Mouse (Mus musculus) left cerebral cortex, adult 2 months (tissue): ENCODE results near the gene Cacnb1. TPM values are rescaled to one million over a fixed set of nuclear protein-coding genes. Genes with fewer than 3 reads are reported as not detected.

Experiments
- DNase-seq, 2 experiments: peaks; one replicate each; pipeline ENCODE4 v3.0.0; 2021 to 2022; ENCODE audit warnings: low spot score in 2 of 2, mixed read lengths in 1 of 2; ENCODE audit errors: extremely low spot score in 1 of 2
- H3K27ac ChIP-seq: fragments of 200-600 bp; 2 replicates; pipeline ENCODE4 v1.8.1; 2022
- H3K4me3 ChIP-seq: fragments of 200-600 bp; 2 replicates; pipeline ENCODE4 v1.8.1; 2022
- CTCF ChIP-seq: fragments of 200-600 bp; IDR thresholded peaks from 2 replicates; pipeline ENCODE4 v1.8.1; 2022; ENCODE audit warnings: antibody characterized with exemption, mild to moderate bottlenecking, moderate library complexity
- intact Hi-C: fragments of 180-260 bp; cut with DNase I; formaldehyde crosslinking; loops from one replicate; pipeline ENCODE4 v1.15.1; 2025
- total RNA-seq, 2 experiments: library from RNA; stranded (reverse); gene quantifications; 2 replicates each; pipeline ENCODE4 v1.2.3; 2021

Gene Cacnb1
- total RNA-seq, 2 experiments from 2014 or later = 150 to 170 TPM

DNA sequence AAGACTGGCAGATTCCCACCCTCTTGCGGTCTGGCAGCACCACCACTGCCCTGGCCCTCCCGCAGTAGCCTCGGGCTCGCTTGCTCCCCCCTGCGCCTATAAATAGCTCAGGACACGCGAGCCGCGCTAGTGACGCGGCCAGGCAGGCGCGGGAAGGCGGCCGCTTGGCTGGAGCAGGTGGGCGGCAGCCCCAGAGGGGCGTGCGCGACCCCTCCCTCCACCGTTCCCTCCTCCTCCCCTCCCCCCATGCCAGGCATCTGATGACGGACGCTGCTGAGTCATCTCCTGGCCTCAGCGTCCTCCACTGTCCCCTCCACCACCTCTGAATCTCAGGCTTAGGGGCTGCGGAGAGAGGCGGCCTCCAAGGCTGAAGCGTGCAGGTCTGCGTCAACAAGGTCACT, 13.1 kb upstream of the Cacnb1 start:
- no peak; the same call in 1 of the 2 replicates for TF ChIP-seq CTCF
- peak overlapping the region; percentile 44 for H3K4me3 ChIP-seq
- intact Hi-C loops = loop anchor here (10.0 kb wide), 1 partner anchor 109 kb away; no protein-coding TSS in a partner anchor
- peak overlapping the region; percentile 88 for H3K27ac ChIP-seq
- DNase-seq = peak in 1 of 2 experiments; percentile 69

DNA sequence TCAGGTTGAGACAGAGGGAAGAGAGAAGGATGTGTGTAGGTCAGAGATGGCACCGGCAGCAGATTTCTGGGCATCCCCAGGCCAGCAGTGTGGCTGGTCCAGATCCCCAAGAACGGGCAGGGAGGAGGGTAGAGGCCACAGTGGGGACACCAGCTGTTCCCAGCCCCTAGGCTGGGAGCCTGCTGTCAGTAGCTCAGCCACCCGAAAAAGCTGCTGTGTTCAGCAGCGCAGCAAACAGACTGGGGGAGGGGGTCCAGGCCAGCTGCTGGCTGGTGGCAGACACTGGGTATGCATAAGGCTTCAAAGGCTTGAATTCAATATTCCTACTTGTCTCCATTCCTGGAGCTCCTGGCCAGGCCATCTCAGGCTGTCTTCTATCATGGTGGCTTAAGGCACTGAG, 12.0 kb upstream of the Cacnb1 start:
- Histone ChIP-seq H3K4me3 (no peak overlapping the region), H3K27ac (peak overlapping the region; percentile 88)
- TF ChIP-seq CTCF = no peak
- intact Hi-C loops = loop anchor here (10.0 kb wide), 1 partner anchor 110 kb away; no protein-coding TSS in a partner anchor
- peak in 1 of 2 experiments; percentile 41 for DNase-seq

DNA sequence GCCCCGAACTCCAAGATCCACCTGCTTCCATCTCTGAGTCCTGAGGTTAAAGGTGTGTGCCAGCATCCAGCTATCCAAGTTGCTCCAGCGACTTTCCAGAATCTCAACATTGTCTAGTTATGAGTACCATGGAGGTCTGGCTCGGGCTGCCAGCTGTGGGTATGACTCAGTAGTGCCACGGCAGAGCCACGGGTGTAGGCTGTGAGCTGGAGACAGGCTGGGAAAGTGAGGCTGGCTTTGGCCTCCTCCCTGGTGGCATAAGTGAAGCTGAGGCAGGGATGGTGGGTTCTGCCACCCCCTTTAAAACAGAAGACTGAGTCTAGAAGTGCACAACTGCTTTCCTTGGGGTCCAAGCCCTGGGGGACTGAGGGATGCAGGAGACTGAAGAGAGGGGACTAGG, 11.2 kb upstream of the Cacnb1 start:
- DNase-seq = peak in 1 of 2 experiments; percentile 27
- Histone ChIP-seq H3K4me3 (no peak overlapping the region), H3K27ac (no peak overlapping the region)
- TF ChIP-seq CTCF = no peak
- intact Hi-C loops = loop anchor here (10.0 kb wide), 1 partner anchor 111 kb away; no protein-coding TSS in a partner anchor

DNA sequence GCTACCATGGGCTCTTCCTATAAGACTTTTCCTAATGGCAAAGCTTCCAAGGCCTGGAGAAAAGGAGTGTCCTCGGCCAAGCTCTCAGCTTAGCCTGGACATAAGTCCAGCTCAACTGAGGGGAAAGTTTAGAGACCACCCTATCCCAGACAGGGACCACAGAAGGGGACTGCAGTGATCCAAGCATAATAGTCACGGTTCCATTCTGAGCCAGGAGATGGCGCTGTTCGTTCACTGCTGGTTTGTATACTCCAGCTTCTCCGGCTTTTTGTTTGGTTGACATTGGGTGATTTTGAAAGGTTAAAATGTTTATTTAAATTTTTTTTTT, 8.6 kb upstream of the Cacnb1 start:
- Histone ChIP-seq H3K27ac (no peak overlapping the region), H3K4me3 (no peak overlapping the region)
- DNase-seq = peak; percentile 68 to 80
- intact Hi-C loops = loop anchor here (1.0 to 10.0 kb wide), 2 partner anchors 44 to 113 kb away; no protein-coding TSS in a partner anchor
- peak; percentile 88 for TF ChIP-seq CTCF

DNA sequence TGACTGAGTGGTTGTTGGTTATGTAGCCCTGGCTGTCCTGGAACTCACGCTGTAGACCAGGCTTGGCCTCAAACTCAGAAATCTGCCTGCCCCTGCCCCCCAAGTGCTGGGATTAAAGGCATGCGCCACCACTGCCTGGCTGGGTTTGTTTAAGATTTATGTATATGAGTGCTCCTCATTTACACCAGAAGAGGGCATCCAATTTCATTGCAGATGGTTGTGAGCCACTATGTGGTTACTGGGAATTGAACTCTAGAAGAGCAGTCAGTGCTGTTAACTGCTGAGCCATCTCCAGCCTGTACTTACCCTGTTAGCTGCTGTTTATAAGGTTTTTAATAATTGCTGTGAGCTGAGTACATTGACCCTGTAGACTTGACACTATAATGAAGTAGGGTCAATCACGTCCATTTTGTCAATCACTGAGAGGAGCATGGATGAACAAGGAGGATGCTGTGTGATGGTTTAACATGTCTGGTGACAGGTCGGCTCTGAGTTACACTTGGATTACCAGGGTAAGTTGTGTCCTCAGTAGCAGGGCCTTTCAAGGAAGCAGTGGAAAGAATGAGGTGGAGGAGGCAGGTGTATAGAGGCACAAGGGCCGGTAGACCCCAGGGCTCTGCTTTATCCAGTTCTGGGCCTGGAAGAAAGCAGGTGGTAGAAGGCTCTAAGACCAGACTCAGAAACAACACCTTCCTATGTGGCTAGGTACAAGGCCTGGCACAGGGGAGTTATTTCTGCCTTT, 8.0 kb upstream of the Cacnb1 start:
- H3K27ac ChIP-seq = no peak overlapping the region
- DNase-seq = no peak
- peak; percentile 15 for TF ChIP-seq CTCF
- intact Hi-C loops = loop anchor here (1.0 to 10.0 kb wide), 2 partner anchors 44 to 114 kb away; no protein-coding TSS in a partner anchor
- H3K4me3 ChIP-seq = no peak overlapping the region

DNA sequence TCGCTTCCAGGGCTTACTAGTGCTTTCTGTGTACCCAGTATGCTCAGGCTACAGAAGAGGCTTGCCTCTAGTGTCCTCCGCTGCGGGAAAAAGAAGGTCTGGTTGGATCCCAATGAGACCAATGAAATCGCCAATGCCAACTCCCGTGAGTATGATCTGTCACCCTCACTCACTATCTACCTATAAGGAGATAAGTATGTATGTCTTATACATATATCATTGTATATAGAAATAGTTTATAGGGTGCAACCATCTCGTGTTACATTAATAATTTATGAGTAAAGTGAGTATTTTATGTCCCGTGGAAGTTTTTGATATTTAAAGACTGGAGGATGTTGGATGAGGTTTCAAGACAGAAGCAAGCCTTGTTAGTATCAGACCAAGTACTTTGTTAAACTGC, 5.0 kb upstream of the Cacnb1 start:
- no peak for TF ChIP-seq CTCF
- no peak overlapping the region for H3K27ac ChIP-seq
- DNase-seq = no peak
- intact Hi-C loops = loop anchor here (5.0 kb wide), 1 partner anchor 175 kb away; the partner anchor contains the start of gene Cdk12
- peak overlapping the region; percentile 80 for H3K4me3 ChIP-seq

DNA sequence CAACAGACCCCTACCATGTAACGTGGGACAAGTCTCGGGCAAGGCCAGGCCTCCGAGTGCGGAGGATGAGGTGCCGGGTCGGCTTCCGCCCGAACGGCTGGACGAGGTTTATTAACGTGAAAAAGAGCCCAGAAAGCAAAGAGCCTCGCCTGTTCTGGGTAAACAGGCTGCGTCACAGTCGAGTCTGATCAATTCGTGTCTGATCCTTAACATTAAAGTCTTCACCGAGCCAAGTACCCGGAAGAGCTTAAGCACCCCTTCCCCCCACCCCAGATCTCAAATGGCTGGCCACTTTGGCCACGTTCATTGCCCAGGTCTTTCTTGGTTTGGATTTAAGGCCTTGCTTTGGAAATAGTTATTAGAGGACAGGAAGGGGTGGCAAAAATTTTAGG, 4.5 kb upstream of the Cacnb1 start:
- H3K4me3 ChIP-seq = peak overlapping the region; percentile 80
- intact Hi-C loops = loop anchor here (5.0 kb wide), 1 partner anchor 175 kb away; the partner anchor contains the start of gene Cdk12
- TF ChIP-seq CTCF = no peak
- DNase-seq = no peak
- peak overlapping the region; percentile 98 for H3K27ac ChIP-seq

DNA sequence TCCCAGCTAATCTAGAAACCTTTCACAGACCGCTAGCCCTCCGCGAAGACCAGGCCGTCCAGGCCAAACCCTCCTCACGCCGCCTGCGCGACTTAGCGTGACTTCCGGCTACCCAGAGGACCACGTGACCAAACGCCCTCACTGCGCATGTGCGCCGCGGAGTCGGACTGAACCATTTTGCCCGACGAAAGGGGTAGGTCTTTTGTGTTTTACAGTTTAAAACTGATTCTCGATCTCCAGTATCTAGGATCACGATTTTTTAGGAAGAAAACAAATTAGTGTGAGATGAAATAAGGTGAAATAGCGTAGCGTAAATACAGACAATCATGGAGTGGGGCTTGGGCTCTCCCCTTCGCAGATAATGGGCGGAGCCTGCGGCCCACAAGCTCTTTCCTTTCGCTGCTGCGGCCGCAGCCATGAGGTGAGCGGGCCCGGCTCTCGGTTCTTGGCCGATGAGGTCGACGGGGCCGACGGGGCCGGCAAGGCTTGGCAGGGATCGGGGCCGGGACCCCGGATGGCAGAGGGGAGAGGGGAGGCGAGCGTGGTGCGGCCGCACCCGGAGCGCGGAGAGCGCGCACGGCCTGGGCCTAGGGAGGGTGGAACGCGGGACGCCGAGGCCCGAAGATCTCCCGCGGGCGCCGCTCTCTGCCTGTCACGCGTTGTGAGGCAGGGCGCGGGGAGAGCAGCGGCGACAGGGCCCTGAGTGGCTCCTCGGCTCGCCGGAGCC, 3.9 kb upstream of the Cacnb1 start, which contains the start of gene Rpl19:
Gene Rpl19, plus strand, starts transcription at position 141 of the 727 bp plus-strand sequence.
- intact Hi-C loops = loop anchor here (5.0 kb wide), 1 partner anchor 176 kb away; the partner anchor contains the start of gene Cdk12
- Histone ChIP-seq H3K27ac (peak within 1 kb of the TSS; percentile 98), H3K4me3 (peak within 1 kb of the TSS; percentile 80)
- no peak for TF ChIP-seq CTCF
- DNase-seq = peak; percentile 88 to 92

DNA sequence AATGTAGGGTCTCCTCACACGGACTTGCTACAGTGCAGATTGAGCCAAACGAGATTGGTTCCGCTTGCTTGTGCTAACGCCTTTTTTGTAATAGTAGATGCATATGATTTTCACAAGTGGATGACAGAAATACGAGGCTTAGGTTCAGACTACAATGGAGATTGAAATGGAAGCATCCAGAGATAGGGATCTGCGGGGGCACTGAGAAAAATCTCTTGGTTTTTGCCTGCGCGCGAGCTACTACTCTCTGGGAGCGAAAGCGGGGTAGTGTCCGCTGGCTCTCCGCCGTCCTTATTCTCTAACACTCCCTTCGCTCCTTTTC, 3.4 kb upstream of the Cacnb1 start:
- no peak for TF ChIP-seq CTCF
- peak overlapping the region; percentile 80 for H3K4me3 ChIP-seq
- DNase-seq = no peak
- peak overlapping the region; percentile 98 for H3K27ac ChIP-seq
- intact Hi-C loops = loop anchor here (5.0 kb wide), 1 partner anchor 176 kb away; the partner anchor contains the start of gene Cdk12

DNA sequence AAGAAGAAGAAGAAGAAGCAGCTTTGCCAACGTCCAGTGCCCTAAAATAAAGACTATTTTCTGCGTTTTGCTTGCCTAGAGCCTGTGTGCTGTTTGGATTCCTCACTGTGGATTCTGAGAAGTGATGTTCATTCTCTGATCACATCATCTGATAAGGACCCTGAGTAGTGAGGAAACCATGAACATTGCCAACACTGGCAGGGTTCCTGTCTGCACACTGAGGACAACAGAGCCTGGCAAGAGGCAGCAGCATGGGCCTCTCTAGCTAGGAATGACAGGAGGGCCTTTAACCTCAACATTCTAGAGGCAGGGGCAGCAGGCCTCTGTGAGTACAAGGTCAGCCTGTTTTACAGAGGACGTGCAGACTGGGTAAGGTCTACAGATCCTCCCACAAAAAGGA, 1.7 kb upstream of the Cacnb1 start:
- Histone ChIP-seq H3K27ac (no peak overlapping the region), H3K4me3 (no peak overlapping the region)
- intact Hi-C loops = no loop called here
- DNase-seq = no peak
- no peak for TF ChIP-seq CTCF

DNA sequence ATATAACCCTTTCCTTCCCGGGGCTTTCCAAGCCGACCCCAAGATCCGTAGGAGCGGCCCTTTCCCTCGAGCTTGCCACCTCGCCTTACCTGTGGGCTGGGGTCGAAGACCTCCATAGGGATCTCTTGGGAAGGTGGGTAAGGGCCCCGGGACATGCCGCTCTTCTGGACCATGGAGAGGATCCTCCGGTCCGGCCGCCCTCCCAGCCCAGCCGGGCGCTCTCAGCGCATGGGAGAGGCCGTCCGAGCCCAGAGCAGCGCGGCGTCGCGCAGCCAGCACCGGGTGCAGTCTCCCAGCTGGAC, 630 bp downstream of the Cacnb1 start:
- TF ChIP-seq CTCF = no peak
- H3K27ac ChIP-seq = peak overlapping the region; percentile 97
- peak in 1 of 2 experiments; percentile 33 for DNase-seq
- H3K4me3 ChIP-seq = peak overlapping the region; percentile 98
- intact Hi-C loops = no loop called here
